Mouse (Mus musculus) B cell, adult 2 months (primary cell): Measurements from ENCODE around the gene Gpr107.

Experiments used
- DNase-seq, 2 experiments: peaks; one replicate each; pipeline ENCODE4 v3.0.0; 2022

Gene Gpr107

DNA sequence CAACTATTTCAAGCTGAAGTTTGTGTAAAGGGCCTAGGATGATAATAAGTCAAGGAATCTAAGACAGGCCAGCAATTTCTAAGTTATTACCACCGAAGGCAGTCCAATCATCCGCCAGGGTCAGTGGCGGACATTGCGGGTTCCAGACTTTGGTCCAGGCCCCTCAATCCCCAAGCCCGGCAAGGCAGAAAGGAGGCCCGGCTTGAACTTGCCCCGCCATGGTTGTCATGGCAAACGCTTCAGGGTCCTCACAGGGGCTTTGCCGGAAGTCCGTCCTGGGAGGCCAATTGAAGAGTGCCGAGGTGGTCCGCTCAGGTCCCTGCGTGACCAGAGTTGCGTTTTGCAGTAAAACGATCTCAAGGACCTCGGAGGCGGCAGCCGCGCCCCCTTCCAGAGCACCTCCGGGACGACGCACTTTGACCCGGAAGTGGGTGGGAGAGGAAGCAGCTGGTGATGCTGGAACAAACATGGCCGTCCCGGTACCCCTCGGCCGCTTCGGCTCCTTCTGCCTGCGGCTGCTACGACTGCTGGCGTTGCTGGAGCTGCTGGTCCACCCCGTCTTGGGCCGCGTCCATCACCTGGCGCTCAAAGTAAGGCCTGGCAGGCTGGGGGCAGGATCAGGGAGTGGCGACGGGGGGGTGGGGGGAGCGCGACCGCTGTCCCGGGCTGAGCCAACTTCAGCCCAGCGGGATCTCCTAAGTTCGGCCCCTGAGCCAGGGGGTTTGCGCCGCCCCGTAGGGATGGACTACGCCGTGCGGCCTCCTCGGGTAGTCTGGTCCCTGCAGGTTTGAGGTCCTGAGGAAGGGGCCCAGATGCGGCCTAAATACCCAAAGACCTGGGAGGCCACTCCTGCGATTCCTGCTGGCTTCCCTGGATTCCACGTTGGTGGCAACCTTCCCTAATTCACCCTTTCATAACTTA, at the start of gene Gpr107:
Gene Gpr107 (plus strand): TSS at position 425 of the 921 bp plus-strand sequence.
- DNase-seq, result peak; percentile 87 to 88

- no peak for DNase-seq
Measured at GRCm38 (mm10) chr2:31103321-31103720, 48.8 kb upstream of the Gpr107 start.

GRCm38 (mm10) chr2:31105279-31105678, 46.8 kb upstream of the Gpr107 start:
- DNase-seq, result no peak

DNA sequence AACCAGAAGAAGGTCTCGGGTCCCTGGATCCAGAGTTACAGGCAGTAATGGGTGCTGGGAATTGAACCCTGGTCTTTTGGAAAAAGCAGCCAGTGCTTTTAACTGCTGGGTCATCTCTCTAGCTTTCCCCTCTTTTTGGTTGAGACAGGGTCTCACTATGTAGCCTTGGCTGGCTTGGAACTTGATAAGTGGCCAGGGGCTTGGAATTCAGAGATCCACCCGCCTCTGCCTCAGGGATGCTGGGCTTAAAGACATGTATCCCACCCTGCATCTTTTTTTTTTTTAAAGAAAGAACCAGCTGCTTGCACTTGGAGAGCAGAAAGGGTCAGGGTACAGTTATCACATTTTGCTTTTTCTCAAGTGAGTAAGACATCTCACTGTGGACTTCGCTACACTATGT, 46.1 kb upstream of the Gpr107 start:
- no peak for DNase-seq

DNA sequence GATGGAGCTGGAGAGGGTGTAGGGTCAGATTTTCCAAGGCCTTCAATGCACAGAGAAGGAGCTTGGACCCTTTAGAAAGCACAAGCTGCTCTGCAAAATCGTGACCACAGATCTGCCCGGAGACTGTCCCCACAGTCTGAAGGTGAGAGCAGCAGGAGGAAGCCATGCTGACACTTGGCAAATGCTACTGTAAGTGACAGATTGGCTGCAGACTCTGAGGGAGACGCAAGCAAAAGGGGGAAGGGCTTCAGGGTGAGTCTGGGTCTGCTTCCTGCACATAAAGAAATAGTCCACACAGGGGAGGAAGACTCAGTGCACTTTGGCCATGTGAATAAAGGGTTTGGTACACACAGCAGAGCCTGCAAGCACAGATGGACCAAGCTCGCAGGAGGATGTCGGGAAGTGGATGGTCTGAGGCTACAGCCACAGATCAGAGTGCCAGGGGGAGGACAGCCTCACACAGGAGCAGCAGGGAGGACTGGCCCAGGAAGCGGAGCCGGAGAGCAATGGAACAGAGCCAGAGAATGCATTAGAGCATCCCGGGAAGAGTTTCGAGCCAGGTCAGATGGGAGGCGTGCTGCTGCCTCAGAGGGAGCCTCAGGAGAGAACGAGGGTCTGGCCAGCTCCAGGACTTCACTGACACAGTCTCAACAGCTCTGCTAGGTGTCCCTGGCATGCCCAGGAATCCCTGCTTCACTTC, 45.3 kb upstream of the Gpr107 start:
- no peak for DNase-seq

- no peak for DNase-seq
Measured at GRCm38 (mm10) chr2:31108186-31108585, 43.9 kb upstream of the Gpr107 start.

DNA sequence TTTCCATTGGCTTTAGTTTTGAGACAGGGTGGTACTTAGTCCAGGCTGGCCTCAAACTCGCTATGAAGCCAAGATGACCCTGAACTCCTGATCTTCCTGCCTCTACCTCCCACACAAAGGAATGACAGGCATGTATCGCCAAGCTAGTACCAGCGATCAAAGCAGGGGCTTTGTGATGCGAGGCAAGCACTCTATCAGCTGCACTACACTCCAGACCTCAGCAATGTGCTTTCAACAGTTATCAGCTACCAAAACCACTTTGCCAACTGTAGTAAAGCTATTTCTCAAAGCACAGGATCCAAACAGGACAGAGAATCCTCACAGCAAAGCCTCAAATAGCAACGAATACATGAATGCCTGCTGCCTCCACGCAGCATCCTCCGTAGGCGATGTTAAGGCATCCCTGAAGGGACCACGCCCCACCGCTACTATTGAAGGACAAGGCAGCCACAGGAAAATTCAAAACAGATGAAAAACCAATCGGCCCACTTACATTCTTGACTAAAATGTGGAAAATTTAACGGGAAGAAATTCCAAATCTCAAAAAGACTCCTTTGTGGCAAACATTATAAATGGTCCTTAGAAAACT, 42.1 kb upstream of the Gpr107 start:
- no peak for DNase-seq

DNA sequence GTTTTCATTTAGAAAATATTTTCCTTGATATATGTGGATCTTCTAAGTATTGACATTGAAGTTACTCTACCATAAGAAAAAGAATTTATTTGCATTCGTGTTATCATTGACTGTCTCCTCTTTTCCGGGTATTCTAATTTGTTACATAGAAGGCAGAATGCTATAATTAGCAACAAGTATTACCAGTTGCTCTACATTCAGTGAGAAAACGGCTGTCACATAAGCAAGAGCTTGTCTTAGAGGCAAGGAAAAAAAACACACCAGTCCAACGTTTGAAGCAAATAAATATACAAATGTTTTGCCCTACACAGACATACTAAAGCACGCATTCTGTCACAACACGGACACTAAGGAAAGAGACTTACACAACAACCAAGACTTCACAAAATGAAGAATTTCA, 40.4 kb upstream of the Gpr107 start:
- DNase-seq, result no peak

- no peak for DNase-seq
Measured at GRCm38 (mm10) chr2:31114205-31114604, 37.9 kb upstream of the Gpr107 start.

- peak; percentile 37 to 44 for DNase-seq
Measured at GRCm38 (mm10) chr2:31115091-31115942, 36.8 kb upstream of the Gpr107 start.

GRCm38 (mm10) chr2:31115943-31116731, 36.0 kb upstream of the Gpr107 start:
- DNase-seq, result peak; percentile 43 to 50

DNA sequence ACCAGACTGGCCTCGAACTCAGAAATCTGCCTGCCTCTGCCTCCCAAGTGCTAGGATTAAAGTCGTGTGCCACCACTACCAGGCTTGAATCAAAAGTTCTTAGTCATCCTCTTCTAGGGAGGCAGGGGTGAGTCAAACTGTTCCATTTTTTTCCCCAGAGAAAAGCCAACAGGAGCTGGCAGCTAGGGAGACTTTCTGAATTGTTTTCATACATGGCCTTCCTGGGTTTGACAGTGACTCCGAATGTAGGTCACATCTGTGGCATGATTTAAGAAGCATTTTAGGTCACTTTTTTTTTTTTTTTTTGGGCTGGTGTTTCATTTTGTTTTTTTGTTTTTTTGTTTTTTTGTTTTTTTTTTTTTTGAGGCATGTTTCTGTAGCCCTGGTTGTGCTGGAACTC, 33.9 kb upstream of the Gpr107 start:
- no peak for DNase-seq

GRCm38 (mm10) chr2:31118639-31119380, 33.3 kb upstream of the Gpr107 start:
- DNase-seq, result peak in 1 of 2 experiments; percentile 26

DNA sequence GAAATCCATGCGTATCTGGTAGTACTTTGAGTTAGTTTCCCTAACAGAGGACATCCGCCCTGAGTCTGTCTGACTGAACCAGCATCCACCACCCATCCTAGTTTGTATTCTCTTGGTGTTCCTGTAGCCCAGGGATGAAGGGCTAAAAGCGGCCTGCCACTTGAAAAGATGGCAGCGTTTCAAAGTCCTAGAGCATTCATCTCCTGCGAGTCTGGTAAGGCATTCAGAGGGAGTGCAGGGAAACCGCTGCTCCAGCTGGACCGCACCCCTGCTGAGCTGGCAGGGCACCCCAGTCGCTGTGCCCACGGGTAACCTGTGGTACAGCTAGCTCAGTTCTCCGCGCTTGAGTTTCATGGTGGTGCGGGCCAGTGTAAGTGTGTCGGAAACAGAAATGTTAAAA, 32.3 kb upstream of the Gpr107 start:
- no peak for DNase-seq

DNA sequence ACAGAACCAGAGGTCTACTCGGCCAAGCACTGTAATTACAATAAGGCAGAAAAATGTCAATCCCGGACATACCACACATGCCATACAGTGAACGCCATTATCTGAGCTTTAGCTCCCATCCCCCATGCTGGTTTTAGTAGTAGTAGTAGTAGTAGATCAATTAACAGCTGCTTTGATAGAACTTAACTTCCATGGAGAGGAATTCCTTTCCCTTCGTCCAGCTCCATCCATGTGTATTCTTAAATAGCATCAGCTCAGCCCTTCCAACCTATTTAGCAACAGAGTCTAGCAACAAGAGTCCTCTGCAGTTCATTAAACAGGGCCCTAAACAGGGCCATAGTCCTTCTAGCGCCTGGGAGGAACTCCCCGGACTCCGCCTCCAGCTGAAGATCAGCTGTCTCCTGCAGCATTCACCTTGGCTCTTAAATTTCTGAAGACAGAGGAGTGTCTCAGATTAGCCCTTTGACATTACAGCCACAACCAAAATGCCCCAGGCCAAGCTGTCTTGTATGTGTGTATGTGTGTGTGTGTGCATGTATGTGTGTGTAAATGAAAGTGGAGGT, 30.9 kb upstream of the Gpr107 start:
- DNase-seq, result no peak

DNA sequence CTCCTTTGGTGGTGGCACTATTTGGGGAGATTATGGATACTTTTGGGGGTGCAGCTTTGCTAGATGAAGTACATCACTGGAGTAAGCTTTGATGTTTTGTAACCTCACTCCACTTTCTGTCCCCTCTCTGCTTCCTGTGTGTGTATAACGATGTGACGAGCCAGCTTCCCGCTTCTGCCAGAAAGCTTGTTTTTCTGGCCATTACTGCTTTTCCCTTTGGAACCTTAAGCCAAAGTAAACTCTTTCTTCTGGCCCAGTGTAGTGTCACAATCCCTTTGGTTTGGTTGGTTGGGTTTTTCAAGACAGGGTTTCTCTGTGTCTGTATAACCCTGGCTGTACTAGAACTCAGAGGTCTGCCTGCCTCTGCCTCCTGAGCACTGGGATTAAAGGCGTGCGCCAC, 29.3 kb upstream of the Gpr107 start:
- no peak for DNase-seq

GRCm38 (mm10) chr2:31123493-31123892, 28.6 kb upstream of the Gpr107 start:
- DNase-seq, result no peak

GRCm38 (mm10) chr2:31124694-31125093, 27.4 kb upstream of the Gpr107 start:
- no peak for DNase-seq

GRCm38 (mm10) chr2:31125156-31125555, 27.0 kb upstream of the Gpr107 start:
- no peak for DNase-seq

DNA sequence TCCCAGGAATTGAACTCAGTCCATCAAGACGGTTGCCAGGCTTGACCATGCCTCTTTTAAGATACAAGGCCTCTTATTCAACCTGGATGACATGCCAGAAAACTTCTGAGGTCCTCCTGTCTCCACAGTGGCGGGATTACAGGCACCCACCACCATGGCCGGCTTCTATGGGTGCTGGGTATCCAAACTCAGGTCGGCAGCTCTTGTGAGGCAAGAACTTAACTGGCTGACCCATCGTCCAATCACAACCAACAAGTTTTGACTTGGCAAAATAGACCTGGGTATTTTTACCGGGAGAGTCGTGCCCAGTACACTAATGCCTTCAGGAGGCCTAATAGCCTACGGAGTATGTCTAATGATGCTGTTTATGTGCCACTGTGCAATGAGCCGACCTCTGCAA, 26.1 kb upstream of the Gpr107 start:
- no peak for DNase-seq

GRCm38 (mm10) chr2:31127219-31127618, 24.9 kb upstream of the Gpr107 start:
- no peak for DNase-seq
